Mouse (Mus musculus): ENCODE measurements around the gene Lmtk2.

The Lmtk2 gene

DNA sequence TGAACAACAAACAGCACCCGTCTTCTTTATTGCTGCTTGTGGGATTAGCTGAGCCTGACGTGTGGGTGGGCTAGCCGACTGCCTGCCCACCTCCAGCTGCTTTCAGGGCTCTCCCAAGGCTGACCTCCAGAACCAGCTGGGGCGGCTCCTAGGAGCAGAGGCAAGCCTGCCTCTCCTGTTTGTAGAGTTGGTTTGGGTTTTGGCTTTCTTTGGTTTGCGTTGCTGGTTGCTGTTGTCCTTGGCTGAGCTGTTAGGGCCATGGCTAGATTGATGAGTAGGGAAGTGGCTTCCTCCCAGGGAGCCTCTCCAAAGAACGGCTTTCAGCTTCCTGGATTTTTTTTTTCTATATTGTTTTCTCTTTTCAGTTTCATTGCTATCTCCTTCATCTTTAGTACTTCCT lies 78.0 kb downstream of the Lmtk2 start:
- DNase-seq (ENCODE audit: low read depth): no peak

DNA sequence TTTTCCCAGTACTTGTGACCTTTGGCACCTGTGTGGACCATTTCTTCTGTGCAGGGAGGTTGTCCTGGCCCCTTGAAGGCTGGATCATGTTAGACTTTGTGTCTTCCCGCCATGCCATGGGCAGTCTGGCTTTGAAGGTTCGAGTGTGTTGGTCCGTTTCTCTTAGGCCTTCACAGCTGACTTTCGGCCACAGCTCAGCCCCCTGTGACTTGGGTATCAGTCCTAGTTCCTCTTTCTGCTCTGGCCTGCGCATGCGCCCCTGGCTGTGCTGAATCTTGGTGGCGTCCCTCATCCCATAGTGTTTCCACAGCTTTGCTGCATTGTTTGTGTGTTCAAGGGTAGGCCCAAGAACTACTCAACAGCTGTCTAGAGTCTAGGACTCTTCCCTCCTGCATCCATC lies 81.0 kb downstream of the Lmtk2 start:
- no peak for DNase-seq (ENCODE audit: low read depth)

DNA sequence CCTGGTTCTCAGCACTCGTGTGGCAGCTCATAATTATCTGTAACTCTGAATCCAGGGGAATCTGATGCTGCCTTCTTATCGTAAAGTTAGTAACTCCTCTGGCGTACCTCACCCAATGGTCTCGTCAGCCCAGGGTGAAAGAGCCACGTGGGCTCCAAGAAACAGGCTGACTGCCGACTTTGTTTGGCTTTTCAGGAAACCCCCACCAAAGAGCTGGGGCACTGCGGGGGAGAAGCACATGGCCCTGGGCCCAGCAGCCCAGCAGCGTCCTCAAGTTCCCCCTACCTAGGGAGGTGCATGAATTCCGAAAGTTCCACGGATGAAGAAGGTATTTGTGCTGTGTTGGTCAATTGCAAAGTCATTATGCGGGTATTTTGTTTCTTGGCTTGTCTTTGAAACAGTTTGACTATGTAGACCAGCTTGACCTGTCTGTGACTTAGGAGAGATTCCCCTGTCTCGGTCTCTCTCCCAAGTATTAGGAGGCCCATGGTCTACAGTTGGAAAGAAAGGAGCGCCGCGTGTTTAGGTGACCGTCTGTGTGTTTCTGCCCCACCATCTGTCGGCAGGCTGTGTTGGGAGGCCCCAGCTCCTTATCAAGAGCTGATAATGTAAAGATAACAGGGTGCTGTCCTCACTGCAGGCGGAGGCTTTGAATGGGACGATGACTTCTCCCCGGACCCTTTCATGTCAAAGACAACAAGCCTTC lies 82.5 kb downstream of the Lmtk2 start:
- DNase-seq (ENCODE audit: low read depth): no peak

DNA sequence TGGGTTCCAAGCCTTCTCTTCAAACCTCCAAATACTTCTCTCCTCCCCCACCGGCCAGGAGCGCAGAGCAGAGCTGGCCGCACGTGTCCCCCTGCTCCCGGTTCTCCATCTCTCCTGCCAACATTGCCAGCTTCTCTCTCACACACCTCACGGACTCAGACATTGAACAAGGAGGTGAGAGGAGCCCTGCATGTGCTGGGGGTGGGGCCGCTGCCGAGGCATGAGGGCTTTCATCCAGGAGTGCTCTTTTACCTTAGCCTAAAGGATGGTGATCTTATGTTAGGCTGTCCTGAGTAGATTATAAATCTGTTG lies 83.0 kb downstream of the Lmtk2 start:
- no peak for DNase-seq (ENCODE audit: low read depth)

DNA sequence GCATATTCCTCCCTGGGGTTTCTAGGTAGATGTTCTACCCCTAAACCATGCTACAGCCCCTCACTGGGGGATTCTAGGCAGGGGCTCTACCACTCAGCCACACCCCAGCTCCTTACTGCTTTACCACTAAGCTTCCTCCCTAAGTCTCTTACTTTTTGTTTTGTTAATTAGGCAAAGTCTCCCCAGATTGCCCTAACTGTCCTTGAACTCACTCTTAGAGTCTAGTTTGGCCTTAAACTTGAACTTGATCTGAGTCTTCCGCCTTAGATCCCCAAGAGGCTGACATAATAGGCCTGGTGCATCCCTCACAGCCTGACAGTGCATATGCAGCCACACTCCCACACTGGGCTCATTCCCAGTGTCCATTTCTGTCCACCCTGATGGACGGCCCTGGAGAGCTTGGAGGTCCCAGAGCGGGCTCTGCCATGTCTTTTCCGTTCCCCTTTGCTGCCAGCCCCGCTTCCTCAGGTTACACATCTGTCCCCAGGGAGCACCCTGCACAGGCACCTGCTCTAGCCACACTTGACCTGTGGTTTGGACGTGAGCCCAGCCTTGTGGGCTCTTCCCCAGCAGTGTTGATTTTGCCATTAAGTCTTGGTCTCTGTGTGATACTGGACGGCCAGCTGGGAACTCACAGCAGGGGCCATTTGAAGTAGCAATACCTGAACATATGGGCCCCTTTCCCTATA lies 83.6 kb downstream of the Lmtk2 start:
- no peak for DNase-seq (ENCODE audit: low read depth)

DNA sequence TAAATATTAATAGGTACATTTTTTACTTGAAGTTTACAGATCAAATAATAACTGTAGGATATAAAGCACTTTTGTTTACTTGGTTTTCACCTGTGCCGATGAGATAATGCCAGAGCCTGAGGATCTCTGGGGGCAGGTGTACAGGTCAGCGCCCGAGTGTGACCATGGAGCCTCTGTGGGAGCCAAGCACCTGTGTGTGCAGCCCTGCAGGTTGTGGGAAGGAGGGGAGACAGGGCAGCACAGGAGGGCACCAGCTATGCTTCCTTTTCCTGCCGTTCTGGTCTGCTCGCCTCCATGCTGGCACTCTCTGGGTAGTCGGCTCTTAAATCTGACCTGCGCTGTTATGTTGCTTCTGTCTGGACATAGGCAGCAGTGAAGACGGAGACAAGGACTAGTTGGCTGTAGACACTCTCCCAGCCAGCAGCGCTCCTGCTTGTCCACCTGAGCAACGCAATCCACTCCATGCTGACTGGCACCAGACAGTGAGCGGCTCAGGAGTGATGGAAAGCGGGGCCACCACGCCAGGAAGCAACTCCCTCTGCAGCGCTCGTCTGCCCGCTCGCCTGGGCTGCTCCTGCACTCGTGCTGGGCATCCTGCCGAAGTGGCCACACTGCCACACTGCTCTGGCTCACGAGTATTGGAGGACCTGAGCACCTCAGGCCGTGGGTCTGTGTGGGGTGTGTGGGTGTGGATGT lies 84.3 kb downstream of the Lmtk2 start:
- no peak for DNase-seq (ENCODE audit: low read depth)

DNA sequence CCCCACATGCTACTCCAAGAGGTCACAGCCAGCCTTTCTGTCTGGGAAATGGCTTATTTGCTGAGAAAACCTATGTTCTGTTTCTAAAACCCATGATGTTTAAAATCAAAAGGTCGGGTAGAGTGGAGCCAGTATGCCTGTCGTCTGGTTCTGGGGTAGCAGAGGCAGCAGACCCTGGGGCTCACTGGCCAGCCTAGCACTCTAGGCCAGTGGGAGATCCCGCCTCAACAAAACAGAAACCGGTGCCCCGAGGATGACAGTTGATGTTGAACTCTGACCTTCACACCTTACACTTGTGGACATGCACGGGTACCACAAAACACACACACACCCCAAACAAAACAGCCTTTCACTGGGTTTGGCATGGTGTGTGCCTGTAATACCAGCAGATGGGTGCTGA lies 88.2 kb downstream of the Lmtk2 start:
- DNase-seq (ENCODE audit: low read depth): no peak

DNA sequence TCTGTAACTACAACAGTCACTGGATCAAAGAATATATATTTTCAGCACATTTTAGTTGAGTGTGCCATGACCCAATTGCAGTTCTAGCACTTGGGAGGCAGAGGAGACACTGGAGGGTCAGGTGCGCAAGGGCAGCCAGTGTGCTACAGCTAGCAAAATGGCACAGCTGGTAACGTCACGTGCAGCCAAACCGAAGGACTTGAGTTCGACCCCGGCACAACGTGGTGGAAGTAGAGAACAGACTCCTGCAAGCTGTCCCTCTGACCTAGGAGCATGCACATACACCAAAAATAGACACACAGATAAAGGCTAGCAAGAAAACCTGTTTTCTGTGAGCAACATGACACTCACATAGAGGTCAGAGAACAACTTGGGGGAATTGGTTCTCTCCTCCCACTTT lies 89.1 kb downstream of the Lmtk2 start:
- DNase-seq (ENCODE audit: low read depth): no peak

DNA sequence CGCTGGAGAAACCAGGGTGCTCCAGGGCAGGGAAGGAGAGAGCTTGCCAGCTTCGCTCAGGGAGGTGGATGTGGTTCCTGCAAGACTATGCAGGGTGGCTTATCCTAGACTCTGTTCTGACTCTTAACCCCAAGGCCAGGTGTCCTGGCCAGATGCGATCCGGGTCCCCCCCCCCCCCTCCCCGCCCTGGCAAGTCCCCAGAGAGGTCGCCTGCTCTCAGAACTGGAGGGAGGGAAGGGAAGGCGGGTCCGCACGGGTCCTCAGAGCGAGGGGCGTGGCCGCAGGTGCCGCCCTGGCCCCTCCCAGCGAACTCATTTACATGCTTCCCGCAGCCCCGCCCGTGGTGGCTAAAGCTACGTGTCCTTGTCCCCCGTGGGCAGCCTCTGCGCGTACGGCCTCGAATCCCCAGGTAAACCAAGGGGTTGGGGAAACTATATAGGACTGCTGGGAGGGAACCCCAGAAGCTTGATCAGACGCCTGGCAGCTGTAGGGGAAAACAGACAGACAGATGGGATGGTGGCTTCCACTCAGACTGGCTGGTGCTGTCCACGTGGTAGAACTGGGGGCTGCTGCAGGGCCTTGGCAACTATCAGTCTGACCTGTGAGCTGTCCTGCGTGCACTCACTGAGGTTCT lies 89.8 kb downstream of the Lmtk2 start, which contains the start of gene Bhlha15:
TSS of gene Bhlha15 (plus strand) at position 337 of the 634 bp plus-strand sequence.
- DNase-seq (ENCODE audit: low read depth): peak; percentile 56

DNA sequence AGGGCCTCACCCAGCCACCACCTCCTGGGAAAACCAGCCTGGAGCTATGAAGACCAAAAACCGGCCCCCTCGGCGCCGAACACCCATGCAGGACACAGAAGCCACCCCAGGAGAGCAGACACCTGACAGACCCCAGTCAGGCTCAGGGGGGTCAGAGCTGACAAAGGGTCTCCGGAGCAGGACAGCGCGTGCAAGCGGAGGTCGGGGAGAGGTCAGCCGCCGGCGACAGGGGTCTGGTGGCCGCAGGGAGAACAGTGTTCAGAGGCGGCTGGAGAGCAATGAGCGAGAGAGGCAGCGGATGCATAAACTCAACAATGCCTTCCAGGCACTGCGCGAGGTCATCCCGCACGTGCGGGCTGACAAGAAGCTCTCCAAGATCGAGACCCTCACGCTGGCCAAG lies 90.8 kb downstream of the Lmtk2 start:
- DNase-seq (ENCODE audit: low read depth): no peak

DNA sequence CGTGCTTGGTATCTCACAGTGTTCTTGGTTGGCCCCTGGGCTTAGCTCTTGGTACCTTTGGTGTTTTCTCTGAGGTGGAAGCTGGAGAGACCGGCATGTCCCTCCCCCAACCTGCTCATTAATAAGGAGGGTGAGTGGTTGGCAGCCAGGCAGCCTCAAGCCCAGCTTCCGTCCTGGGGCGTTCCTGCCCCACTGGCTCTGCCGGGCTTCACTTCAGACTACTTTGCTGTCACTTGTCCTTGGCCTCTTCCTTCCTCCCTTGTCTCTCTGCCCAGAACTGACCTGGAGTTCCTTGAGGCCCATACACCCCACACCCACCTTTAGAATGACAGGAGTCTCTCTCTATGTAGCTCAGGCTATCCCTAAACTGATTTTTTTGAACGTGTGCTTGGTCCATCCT lies 92.4 kb downstream of the Lmtk2 start:
- no peak for DNase-seq (ENCODE audit: low read depth)

DNA sequence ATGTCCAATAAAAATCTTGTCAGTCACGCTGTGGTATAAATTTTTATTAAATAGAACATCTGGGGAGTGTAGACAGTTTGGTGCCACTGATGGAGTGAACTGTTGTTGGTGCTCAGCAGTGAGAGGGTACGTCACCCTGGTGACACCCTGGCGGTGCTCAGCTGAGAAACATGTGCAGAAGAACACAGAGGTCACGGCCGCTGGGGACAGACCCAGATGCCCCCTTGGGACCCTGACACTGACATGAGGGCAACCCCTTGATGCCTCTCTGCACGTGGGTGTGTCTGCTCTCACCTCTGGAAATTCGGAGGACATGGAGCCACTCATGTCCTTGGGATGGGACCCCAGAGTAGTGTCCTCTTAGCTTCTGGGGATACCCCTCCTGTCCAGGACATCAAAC lies 94.2 kb downstream of the Lmtk2 start:
- DNase-seq (ENCODE audit: low read depth): no peak

DNA sequence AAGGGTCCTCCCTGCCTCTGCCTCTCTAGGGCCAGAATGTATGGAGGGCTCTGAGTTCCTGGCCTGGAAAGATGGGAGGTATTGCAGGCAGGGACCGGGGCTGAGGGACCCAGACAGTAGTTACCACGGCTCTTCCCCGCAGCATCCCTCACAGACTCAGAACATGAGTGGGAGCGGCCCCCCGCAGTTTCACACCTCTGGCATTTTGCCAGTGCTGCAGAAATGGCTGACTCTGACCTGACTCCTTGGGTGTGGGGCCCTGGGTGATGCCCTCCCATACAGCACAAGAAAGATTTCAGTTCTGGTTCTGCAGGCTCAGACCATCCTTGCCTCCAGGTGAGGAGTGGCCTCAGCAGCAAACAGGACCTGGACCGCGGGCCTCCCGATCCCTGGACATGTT lies 95.3 kb downstream of the Lmtk2 start:
- no peak for DNase-seq (ENCODE audit: low read depth)

DNA sequence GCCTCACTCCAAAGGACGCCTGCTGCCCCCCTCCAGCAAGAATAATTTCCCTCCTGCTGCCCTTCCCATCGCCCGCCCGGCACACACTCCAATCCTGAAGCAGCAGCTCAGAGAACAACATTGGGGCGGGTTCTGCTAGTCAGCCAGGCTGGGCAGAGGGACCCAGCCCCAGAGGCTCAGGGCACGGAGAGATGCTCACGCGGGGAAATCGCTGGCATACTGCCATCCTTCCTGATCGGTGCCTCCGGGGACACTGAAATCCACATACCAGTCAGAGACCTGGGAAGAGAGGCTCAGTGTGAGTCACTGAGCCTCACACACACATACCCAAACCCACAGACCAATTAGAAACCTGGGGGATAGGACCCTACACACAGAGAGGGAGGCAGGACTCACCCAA lies 100.4 kb downstream of the Lmtk2 start:
- no peak for DNase-seq (ENCODE audit: low read depth)

DNA sequence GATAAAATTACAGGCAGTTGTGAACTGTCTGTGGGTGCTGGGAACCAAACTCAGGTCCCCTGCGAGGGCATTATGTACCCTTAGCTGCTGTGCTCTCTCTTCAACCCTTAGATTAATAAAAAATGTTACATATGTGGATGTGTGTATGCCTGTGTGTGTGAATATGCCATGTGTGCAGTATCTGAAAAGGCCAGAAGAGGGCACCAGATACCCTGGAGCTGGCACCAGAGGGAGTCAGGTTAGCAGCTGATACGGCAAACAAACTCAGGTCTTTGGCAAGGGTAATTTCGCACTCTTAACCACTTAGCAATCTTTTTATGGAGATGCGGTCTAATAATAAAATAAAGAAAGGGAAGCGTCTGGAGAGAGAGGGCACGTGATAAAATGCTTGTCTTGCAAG lies 102.2 kb downstream of the Lmtk2 start:
- DNase-seq (ENCODE audit: low read depth): no peak

DNA sequence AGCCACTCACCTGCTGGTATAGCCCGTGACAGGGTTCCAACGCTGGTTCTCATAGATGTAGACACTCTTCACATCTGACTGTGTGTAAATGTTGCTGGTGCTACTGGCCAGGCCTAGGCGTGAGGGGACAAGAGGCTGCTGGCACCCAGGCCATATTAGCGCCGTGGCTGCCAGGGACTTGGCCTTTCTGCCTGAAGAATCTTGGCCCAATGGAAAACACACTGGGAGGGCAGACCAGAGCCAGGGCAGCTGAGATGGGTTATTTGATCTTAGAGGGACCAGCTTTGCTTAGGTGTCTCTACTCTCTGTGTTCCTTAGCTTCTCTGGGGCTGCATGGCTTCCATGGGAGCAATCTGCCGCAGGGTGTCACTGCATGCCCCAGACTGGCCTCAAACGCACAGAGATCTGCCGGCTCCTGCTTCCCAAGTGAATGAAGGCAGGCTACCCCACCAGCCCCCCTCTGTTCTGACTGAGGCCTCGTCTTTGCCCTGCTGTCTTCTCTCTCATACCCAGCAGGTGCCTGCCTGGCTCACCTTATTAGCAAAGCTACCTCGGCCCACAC lies 103.2 kb downstream of the Lmtk2 start:
- DNase-seq (ENCODE audit: low read depth): no peak

DNA sequence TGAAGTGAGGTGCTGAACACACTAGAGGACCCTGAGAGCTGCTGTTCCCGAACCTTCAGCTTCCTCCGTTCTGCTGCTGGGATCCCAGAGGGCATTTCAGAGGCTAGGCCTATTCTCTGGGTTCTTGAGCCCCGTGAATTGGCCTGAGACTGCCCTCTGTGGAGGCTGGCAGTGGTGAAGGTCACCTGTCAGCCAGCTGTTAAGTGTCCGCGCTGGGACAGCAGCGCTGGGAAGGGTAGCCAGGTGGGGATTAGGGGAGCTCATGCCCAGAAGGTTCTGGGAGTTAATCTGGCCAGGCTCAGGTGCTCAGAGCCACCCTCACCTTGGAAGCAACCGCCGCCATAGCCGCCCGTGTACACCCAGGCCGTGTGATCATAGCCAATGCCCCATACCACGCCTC lies 104.1 kb downstream of the Lmtk2 start:
- DNase-seq (ENCODE audit: low read depth): no peak

DNA sequence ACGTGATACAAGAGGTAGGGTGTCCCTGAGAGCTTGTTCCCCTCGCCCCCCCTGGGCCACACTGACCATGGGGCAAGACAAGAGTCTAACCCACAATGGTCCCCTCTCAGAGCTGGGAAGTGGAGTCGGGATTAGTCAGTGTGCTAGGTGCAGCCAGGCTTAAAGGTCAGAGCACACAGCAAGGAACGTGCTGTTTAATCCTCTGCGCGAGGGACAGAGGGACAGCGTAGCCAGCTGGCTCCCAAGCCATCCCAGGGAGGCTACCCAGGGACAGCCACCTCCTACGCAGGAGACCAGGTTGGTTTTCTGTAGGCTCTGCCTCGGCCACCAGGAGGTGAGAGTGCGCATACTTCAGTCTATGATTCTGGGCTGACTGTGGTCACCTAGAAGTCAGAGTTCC lies 104.7 kb downstream of the Lmtk2 start:
- DNase-seq (ENCODE audit: low read depth): no peak

DNA sequence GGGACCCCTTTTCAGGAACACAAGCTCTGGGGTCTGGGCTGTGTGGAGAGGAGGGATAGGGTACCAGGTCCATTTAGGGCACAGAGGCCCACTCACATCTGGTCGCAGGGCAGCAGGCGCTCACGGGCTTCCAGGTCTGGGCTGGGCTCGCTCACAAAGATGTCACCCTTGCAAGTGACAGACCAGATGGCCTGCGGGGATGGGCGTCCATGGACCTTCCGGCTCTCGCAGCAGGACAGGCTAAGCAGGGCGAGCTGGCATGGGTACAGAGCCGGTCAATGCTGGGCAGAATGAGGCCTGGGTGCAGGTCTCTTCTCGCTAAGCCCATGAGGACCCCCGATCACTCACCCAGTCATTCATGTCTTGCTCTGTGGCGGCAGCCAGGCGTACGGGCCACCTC lies 105.8 kb downstream of the Lmtk2 start:
- no peak for DNase-seq (ENCODE audit: low read depth)

DNA sequence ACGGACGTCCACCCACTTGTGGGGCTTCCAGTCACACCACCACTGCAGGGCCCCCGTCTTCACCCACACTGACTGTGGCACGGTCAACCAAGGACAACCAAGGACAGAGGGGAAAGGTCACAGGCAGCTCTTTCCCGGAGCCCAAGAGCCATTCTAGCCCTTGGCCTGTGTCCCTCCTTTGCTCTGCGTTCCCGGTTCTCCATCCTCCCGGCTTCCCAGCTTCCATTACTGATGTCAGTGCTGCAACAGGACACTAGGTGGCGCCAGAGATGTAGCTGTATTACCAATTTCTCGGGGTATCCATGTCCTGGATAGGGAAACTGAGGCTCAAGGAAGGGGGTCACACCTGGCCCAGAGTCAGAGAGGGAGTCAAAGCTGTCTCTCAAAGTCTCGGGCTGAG lies 107.2 kb downstream of the Lmtk2 start:
- no peak for DNase-seq (ENCODE audit: low read depth)

DNA sequence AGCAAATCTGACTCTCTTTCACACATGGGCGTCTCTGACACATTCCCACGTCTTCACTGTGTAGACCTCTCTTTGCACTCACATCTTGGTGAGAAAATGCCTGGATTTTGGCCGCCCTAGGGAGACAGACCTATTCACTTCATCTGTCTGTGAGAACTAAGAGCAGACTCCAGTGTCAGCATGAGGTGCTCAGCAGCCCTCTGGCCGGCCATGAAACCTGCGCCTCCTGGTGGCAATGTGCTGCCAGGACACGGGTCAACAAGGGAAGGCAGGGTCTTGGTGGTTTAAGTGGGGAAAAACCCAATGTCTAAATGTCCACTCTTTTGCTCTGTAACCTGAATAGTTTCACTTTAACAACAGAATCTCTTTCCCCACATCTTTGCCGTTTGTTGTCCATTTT lies 114.2 kb downstream of the Lmtk2 start:
- DNase-seq (ENCODE audit: low read depth): no peak

DNA sequence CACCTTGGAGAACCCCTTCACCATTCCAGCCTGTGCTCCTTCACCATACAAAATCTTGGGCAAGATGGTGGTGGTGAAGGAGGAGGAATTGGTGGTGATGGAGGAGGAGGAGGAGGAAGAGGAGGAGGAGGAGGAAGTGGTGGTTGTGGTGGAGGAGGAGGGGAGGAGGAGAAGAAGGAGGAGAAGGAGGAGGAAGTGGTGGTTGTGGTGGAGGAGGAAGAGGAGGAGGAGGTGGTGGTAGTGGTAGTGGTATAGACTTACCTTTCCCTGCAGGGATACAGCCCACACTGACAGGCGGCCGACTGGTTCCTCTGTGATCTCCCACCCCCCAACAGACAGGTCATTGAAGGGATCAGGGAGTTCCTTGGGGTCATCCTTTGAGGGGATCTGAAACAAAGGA lies 115.8 kb downstream of the Lmtk2 start:
- no peak for DNase-seq (ENCODE audit: low read depth)

DNA sequence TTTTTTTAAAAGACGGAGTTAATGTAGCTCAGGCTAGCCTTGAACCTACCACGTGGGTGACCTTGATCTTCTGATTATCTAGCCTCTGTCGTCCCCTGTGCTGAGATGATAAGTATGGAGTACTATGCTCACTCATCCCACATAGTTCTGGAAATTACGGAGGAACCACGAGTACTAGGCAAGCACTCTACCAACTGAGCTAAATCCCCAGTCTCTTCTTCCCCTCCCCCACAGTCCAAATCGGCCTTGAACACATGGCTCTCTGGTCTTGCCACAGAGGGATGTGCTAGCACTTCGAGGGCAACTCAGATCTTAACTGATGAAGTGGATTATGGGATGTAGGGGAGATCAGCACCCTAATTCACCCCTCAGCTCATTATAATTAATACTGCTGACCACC lies 117.8 kb downstream of the Lmtk2 start:
- no peak for DNase-seq (ENCODE audit: low read depth)
